Mouse (Mus musculus): ENCODE data around the gene Olfr1183.
"Not testable (repeated sequence)": the region's sequence is repeated elsewhere in the genome, so short reads cannot be mapped to it uniquely, and the experiment has no call there.

Olfr1183 gene

GRCm38 (mm10) chr2:88454567-88454966 lies at the start of gene Olfr1183:
Gene Olfr1183, plus strand, starts transcription at chr2:88454867.
- DNase-seq: not testable (repeated sequence)

- no peak for DNase-seq
Observed at GRCm38 (mm10) chr2:88406353-88406752, 48.3 kb upstream of the Olfr1183 start, which contains the start of gene Olfr1179. Gene Olfr1179, minus strand, starts transcription at chr2:88406453.

GRCm38 (mm10) chr2:88419051-88419450 lies 35.6 kb upstream of the Olfr1183 start, which contains the start of gene Olfr1180:
Gene Olfr1180, minus strand, starts transcription at chr2:88419151.
- no peak for DNase-seq

- DNase-seq: no peak
Observed at GRCm38 (mm10) chr2:88426071-88426470, 28.6 kb upstream of the Olfr1183 start, which contains the start of gene Olfr1181. Gene Olfr1181, minus strand, starts transcription at chr2:88426171.

- no peak for DNase-seq
Observed at GRCm38 (mm10) chr2:88449031-88449430, 5.6 kb upstream of the Olfr1183 start, which contains the start of gene Gm13757. Gene Gm13757, minus strand, starts transcription at chr2:88449131.

GRCm38 (mm10) chr2:88483298-88483697 lies 28.6 kb downstream of the Olfr1183 start, which contains the start of gene Olfr1184:
Gene Olfr1184, plus strand, starts transcription at chr2:88483598.
- DNase-seq: no peak

GRCm38 (mm10) chr2:88493020-88493419 lies 38.4 kb downstream of the Olfr1183 start, which contains the start of gene Olfr1185-ps1:
Gene Olfr1185-ps1, plus strand, starts transcription at chr2:88493320.
- no peak for DNase-seq

- DNase-seq: no peak
Observed at GRCm38 (mm10) chr2:88518251-88518650, 63.6 kb downstream of the Olfr1183 start, which contains the start of gene Olfr1186. Gene Olfr1186, plus strand, starts transcription at chr2:88518551.

All from cerebellum, adult 18-20 months (tissue).